Mouse (Mus musculus): Measurements from ENCODE around the gene Bicral. TPM values are rescaled to one million over a fixed set of nuclear protein-coding genes. Genes with fewer than 3 reads are reported as not detected.

Gene Bicral
- polyA plus RNA-seq, 1 experiment from 2014 or later: 4.6 TPM

- Histone ChIP-seq H3K9ac (no peak overlapping the region), H3K4me1 (no peaks in the 10 kb centered on the region), H3K9me3 (no peaks in the 10 kb centered on the region), H3K27me3 (no peaks in the 10 kb centered on the region), H3K36me3 (0 out of 2 replicates have a peak, but pooled peaks cover 3% of the 10 kb centered on the region), H3K27ac (no peak overlapping the region), H3K4me2 (replicated peaks) (no peak overlapping the region), H3K4me3 (no peak overlapping the region)
- ATAC-seq (ENCODE audit: insufficient number of reproducible peaks, insufficient read depth, low FRiP score, low TSS enrichment): no peak
- 76% methylated on average over 2 of the region's 2 CpGs for WGBS
Observed at GRCm38 (mm10) chr17:46837897-46838296, 20.4 kb downstream of the Bicral start.

GRCm38 (mm10) chr17:46835093-46835715 is 23.1 kb downstream of the Bicral start:
- Histone ChIP-seq H3K4me3 (no peak overlapping the region), H3K4me1 (peaks cover 5% of the 10 kb centered on the region; the same call in 1 of the 2 replicates), H3K27me3 (no peaks in the 10 kb centered on the region), H3K9ac (no peak overlapping the region), H3K4me2 (replicated peaks) (no peak overlapping the region), H3K36me3 (no peaks in the 10 kb centered on the region), H3K9me3 (no peaks in the 10 kb centered on the region), H3K27ac (0 out of 2 replicates have a peak overlapping the region, but pooled peaks have one; percentile 30)
- WGBS: 82% methylated on average over 6 of the region's 6 CpGs
- ATAC-seq (ENCODE audit: insufficient number of reproducible peaks, insufficient read depth, low FRiP score, low TSS enrichment): no peak

GRCm38 (mm10) chr17:46832981-46833305 is 25.3 kb downstream of the Bicral start:
- H3K27ac ChIP-seq: no peak overlapping the region
- no peak for ATAC-seq (ENCODE audit: insufficient number of reproducible peaks, insufficient read depth, low FRiP score, low TSS enrichment)
- peaks cover 14% of the 10 kb centered on the region; the same call in 1 of the 2 replicates for H3K36me3 ChIP-seq

GRCm38 (mm10) chr17:46832101-46832980 is 25.9 kb downstream of the Bicral start:
- WGBS: 60% methylated on average over 11 of the region's 11 CpGs
- Histone ChIP-seq H3K36me3 (peaks cover 17% of the 10 kb centered on the region; the same call in 1 of the 2 replicates), H3K27me3 (no peaks in the 10 kb centered on the region), H3K4me2 (replicated peaks) (no peak overlapping the region), H3K9me3 (no peaks in the 10 kb centered on the region), H3K9ac (no peak overlapping the region), H3K27ac (no peak overlapping the region), H3K4me3 (no peak overlapping the region), H3K4me1 (peaks cover 5% of the 10 kb centered on the region; the same call in 1 of the 2 replicates)
- no peak for ATAC-seq (ENCODE audit: insufficient number of reproducible peaks, insufficient read depth, low FRiP score, low TSS enrichment)

More at GRCm38 (mm10) chr17:46832981-46833305, 25.3 kb downstream of the Bicral start:
- Histone ChIP-seq H3K4me3 (no peak overlapping the region), H3K9ac (no peak overlapping the region), H3K27me3 (no peaks in the 10 kb centered on the region), H3K4me2 (replicated peaks) (no peak overlapping the region), H3K9me3 (no peaks in the 10 kb centered on the region), H3K4me1 (peaks cover 5% of the 10 kb centered on the region; the same call in 1 of the 2 replicates)
- WGBS: 85% methylated on average over 4 of the region's 4 CpGs

- H3K4me2 ChIP-seq (replicated peaks): no peak overlapping the region
Observed at GRCm38 (mm10) chr17:46829856-46830535, 28.3 kb downstream of the Bicral start.

GRCm38 (mm10) chr17:46828935-46829334 is 29.3 kb downstream of the Bicral start:
- no peak overlapping the region for H3K4me2 ChIP-seq (replicated peaks)
- H3K4me3 ChIP-seq: no peak overlapping the region
- no peak for ATAC-seq (ENCODE audit: insufficient number of reproducible peaks, insufficient read depth, low FRiP score, low TSS enrichment)
- H3K27me3 ChIP-seq: no peaks in the 10 kb centered on the region
- H3K9ac ChIP-seq: no peak overlapping the region
- H3K4me1 ChIP-seq: peaks cover 5% of the 10 kb centered on the region; the same call in 1 of the 2 replicates
- no peak overlapping the region for H3K27ac ChIP-seq
- 87% methylated on average over 3 of the region's 3 CpGs for WGBS
- H3K36me3 ChIP-seq: peaks cover 36% of the 10 kb centered on the region
- H3K9me3 ChIP-seq: no peaks in the 10 kb centered on the region

More at GRCm38 (mm10) chr17:46829856-46830535, 28.3 kb downstream of the Bicral start:
- H3K4me1 ChIP-seq: peaks cover 5% of the 10 kb centered on the region; the same call in 1 of the 2 replicates
- H3K9me3 ChIP-seq: no peaks in the 10 kb centered on the region
- H3K4me3 ChIP-seq: no peak overlapping the region
- peaks cover 25% of the 10 kb centered on the region for H3K36me3 ChIP-seq
- no peak for ATAC-seq (ENCODE audit: insufficient number of reproducible peaks, insufficient read depth, low FRiP score, low TSS enrichment)
- no peak overlapping the region for H3K9ac ChIP-seq
- H3K27me3 ChIP-seq: no peaks in the 10 kb centered on the region
- 87% methylated on average over 11 of the region's 11 CpGs for WGBS
- H3K27ac ChIP-seq: no peak overlapping the region

- no peak for ATAC-seq (ENCODE audit: insufficient number of reproducible peaks, insufficient read depth, low FRiP score, low TSS enrichment)
- Histone ChIP-seq H3K4me1 (no peaks in the 10 kb centered on the region), H3K4me3 (no peak overlapping the region), H3K27me3 (no peaks in the 10 kb centered on the region), H3K9me3 (no peaks in the 10 kb centered on the region), H3K4me2 (replicated peaks) (no peak overlapping the region), H3K9ac (no peak overlapping the region), H3K36me3 (peaks cover 65% of the 10 kb centered on the region), H3K27ac (no peak overlapping the region)
- 91% methylated on average over 8 of the region's 8 CpGs for WGBS
Observed at GRCm38 (mm10) chr17:46823091-46823490, 35.2 kb downstream of the Bicral start.

- Histone ChIP-seq H3K27me3 (no peaks in the 10 kb centered on the region), H3K9ac (no peak overlapping the region), H3K36me3 (peaks cover 60% of the 10 kb centered on the region), H3K4me1 (no peaks in the 10 kb centered on the region), H3K4me3 (no peak overlapping the region), H3K4me2 (replicated peaks) (no peak overlapping the region), H3K9me3 (no peaks in the 10 kb centered on the region), H3K27ac (no peak overlapping the region)
- 93% methylated on average over 7 of the region's 7 CpGs for WGBS
- no peak for ATAC-seq (ENCODE audit: insufficient number of reproducible peaks, insufficient read depth, low FRiP score, low TSS enrichment)
Observed at GRCm38 (mm10) chr17:46820628-46821027, 37.7 kb downstream of the Bicral start.

GRCm38 (mm10) chr17:46817734-46818158 is 40.5 kb downstream of the Bicral start:
- Histone ChIP-seq H3K36me3 (peaks cover 45% of the 10 kb centered on the region), H3K27me3 (no peaks in the 10 kb centered on the region), H3K9ac (no peak overlapping the region), H3K4me3 (no peak overlapping the region), H3K4me1 (no peaks in the 10 kb centered on the region), H3K9me3 (no peaks in the 10 kb centered on the region), H3K4me2 (replicated peaks) (no peak overlapping the region), H3K27ac (no peak overlapping the region)
- ATAC-seq (ENCODE audit: insufficient number of reproducible peaks, insufficient read depth, low FRiP score, low TSS enrichment): no peak
- WGBS: 88% methylated on average over 12 of the region's 12 CpGs

GRCm38 (mm10) chr17:46816306-46816705 is 42.0 kb downstream of the Bicral start:
- Histone ChIP-seq H3K9me3 (no peaks in the 10 kb centered on the region), H3K4me2 (replicated peaks) (no peak overlapping the region), H3K27ac (no peak overlapping the region), H3K4me3 (no peak overlapping the region), H3K36me3 (peaks cover 43% of the 10 kb centered on the region), H3K4me1 (no peaks in the 10 kb centered on the region), H3K27me3 (no peaks in the 10 kb centered on the region), H3K9ac (no peak overlapping the region)
- WGBS: 76% methylated on average over 13 of the region's 13 CpGs
- ATAC-seq (ENCODE audit: insufficient number of reproducible peaks, insufficient read depth, low FRiP score, low TSS enrichment): no peak

- H3K27ac ChIP-seq: no peak overlapping the region
- WGBS: 87% methylated on average over 6 of the region's 6 CpGs
- no peaks in the 10 kb centered on the region for H3K9me3 ChIP-seq
- H3K4me3 ChIP-seq: no peak overlapping the region
- peaks cover 31% of the 10 kb centered on the region; the same call in 1 of the 2 replicates for H3K36me3 ChIP-seq
- H3K4me2 ChIP-seq (replicated peaks): no peak overlapping the region
- no peaks in the 10 kb centered on the region for H3K4me1 ChIP-seq
- no peak for ATAC-seq (ENCODE audit: insufficient number of reproducible peaks, insufficient read depth, low FRiP score, low TSS enrichment)
- no peaks in the 10 kb centered on the region for H3K27me3 ChIP-seq
- no peak overlapping the region for H3K9ac ChIP-seq
Observed at GRCm38 (mm10) chr17:46814497-46814896, 43.8 kb downstream of the Bicral start.
